Mouse (Mus musculus): Measurements from ENCODE around the gene Ap5z1. TPM values are rescaled to one million over a fixed set of nuclear protein-coding genes. Genes with fewer than 3 reads are reported as not detected.

Ap5z1 gene
- total RNA-seq (2018; cell fraction: chromatin; rRNA removed), result 100 to 1,000 TPM in 20 of 26 experiments, 10 to 100 TPM in 6; 52.4 to 220 (median 129) TPM
- total RNA-seq (2018; cell fraction: cytosol; rRNA removed), result 10 to 100 TPM; 11.7 to 34.5 (median 23.5) TPM
- 100 to 1,000 TPM in 7 of 26 experiments, 10 to 100 TPM in 19; 31.3 to 145 (median 77.2) TPM for total RNA-seq (2018; cell fraction: nucleus; rRNA removed)
- polyA plus RNA-seq (2018), result 20.0 to 30.2 TPM (median 20.7 TPM) in 3 replicates

GRCm38 (mm10) chr5:142463461-142464454, at the start of gene Ap5z1:
TSS of gene Ap5z1 (plus strand) at chr5:142463944.
- Histone ChIP-seq H3K36me3 (ENCODE audit: inconsistent target) (peaks cover 26% of the 10 kb centered on the region), H3K27ac (peak within 1 kb of the TSS; percentile 82), H3K79me2 (ENCODE audit: inconsistent target) (peaks cover 27% of the 10 kb centered on the region), H3K4me3 (ENCODE audit: inconsistent target) (peak within 1 kb of the TSS; percentile 87)
- WGBS (ENCODE audit: missing documents), result 3% methylated on average over 57 of the region's 60 CpGs

DNA sequence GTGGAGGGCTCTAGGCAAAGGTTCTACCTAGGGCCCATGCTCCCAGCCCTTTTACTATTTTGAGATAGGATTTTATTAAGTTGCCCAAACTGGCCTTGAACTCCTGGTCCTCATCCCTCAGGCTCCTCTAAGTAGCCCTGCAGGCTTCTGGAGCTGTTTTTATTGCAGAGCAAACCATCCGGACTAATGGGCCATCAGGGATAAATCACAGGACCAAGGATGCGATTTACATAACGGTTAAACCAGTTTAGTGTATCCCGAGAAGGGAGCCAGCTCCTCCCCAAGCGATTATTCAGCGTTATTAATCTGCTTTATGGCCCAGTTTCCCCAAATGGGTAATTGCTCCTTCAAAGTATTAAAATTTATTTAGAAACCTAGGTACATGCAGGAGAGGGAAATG, 48.3 kb upstream of the Ap5z1 start:
- Histone ChIP-seq H3K36me3 (ENCODE audit: inconsistent target) (no peaks in the 10 kb centered on the region), H3K79me2 (ENCODE audit: inconsistent target) (peaks cover 99% of the 10 kb centered on the region), H3K27ac (no peak overlapping the region), H3K4me3 (ENCODE audit: inconsistent target) (no peak overlapping the region)
- 97% methylated on average over 6 of the region's 6 CpGs for WGBS (ENCODE audit: missing documents)

DNA sequence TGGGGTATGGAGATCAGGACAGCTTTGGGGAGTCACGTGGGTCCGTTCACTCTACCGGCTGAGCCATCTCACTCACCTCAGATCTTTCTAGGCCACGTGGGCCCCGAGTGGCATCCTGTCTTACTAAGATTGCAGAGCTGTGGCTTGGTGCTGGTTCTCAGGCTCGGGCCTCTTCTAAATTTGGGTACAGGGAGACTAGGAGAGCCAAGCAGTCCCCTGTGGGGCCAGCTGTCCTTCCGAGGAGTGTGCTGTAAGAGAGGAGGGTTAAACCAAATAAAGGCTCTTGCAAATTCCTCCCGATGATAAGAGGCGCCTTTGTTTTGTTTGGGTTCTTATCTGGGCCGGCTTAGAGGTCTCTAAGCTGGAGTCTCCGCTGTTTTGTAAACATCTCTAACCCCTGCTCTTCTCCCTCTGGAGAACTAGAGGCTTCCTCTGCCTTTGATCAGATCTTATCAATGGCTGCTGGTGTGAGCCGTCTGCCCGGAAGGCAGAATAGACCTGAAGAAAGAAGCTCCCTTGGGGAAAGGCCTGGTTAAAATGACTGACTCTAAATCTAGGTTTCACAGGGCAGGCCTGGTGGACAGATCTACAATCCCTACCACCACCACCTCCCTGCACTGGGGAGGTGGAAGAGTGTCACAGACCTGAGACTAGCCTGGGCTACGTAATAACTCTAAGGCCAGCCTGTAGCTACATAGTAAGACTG, 47.5 kb upstream of the Ap5z1 start:
- Histone ChIP-seq H3K79me2 (ENCODE audit: inconsistent target) (peaks cover 99% of the 10 kb centered on the region), H3K27ac (no peak overlapping the region), H3K4me3 (ENCODE audit: inconsistent target) (no peak overlapping the region), H3K36me3 (ENCODE audit: inconsistent target) (no peaks in the 10 kb centered on the region)
- 60% methylated on average over 14 of the region's 14 CpGs for WGBS (ENCODE audit: missing documents)

DNA sequence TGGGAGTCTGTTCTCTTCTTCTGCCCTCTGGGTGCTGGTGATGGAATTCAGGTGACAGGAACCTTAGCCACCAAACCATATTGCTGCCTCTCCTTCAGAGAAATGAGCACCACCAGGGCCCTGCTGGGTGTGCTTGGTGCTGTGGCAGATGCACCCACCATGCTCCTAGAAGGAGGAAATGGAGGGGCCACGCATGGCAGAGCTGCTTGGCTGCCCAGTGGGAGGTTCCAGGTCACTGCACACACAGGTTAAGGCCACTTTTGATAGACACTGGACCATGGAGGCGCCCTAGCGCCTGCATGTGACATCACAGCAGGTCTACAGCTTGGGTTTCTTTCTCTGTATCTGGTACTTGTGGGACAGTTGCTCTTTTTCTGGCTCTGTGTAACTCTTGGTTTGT, 46.6 kb upstream of the Ap5z1 start:
- 76% methylated on average over 3 of the region's 3 CpGs for WGBS (ENCODE audit: missing documents)
- Histone ChIP-seq H3K36me3 (ENCODE audit: inconsistent target) (no peaks in the 10 kb centered on the region), H3K27ac (no peak overlapping the region), H3K79me2 (ENCODE audit: inconsistent target) (peaks cover 99% of the 10 kb centered on the region), H3K4me3 (ENCODE audit: inconsistent target) (no peak overlapping the region)

DNA sequence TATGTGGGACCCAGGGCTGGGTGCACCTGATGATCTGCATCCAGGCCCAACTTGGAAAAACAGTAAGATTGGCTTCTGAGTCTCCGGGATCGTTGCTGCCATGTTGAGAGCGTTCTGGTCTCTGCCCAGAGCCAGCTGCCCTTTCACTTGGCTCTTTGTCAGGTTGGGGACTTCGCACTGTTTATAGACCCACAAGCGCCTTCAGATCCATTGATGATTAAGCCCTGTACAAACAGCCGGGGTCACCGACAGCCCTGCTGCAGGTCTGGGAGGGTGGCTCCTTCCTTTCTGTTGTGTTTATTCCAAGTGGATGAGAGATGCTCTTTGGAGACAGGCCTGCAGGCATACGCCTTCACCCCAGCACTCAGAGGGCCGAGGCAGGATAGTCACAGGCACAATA, 45.9 kb upstream of the Ap5z1 start:
- H3K36me3 ChIP-seq (ENCODE audit: inconsistent target), result no peaks in the 10 kb centered on the region
- H3K4me3 ChIP-seq (ENCODE audit: inconsistent target), result no peak overlapping the region
- no peak overlapping the region for H3K27ac ChIP-seq
- H3K79me2 ChIP-seq (ENCODE audit: inconsistent target), result peaks cover 99% of the 10 kb centered on the region
- 98% methylated on average over 8 of the region's 9 CpGs for WGBS (ENCODE audit: missing documents)

- WGBS (ENCODE audit: missing documents), result 65% methylated on average over 3 of the region's 4 CpGs
- Histone ChIP-seq H3K79me2 (ENCODE audit: inconsistent target) (peaks cover 100% of the 10 kb centered on the region), H3K27ac (no peak overlapping the region), H3K4me3 (ENCODE audit: inconsistent target) (no peak overlapping the region), H3K36me3 (ENCODE audit: inconsistent target) (no peaks in the 10 kb centered on the region)
Observed at GRCm38 (mm10) chr5:142418419-142418818, 45.3 kb upstream of the Ap5z1 start.

- H3K36me3 ChIP-seq (ENCODE audit: inconsistent target), result no peaks in the 10 kb centered on the region
- H3K79me2 ChIP-seq (ENCODE audit: inconsistent target), result peaks cover 99% of the 10 kb centered on the region
- H3K27ac ChIP-seq, result no peak overlapping the region
- 96% methylated on average over 3 of the region's 4 CpGs for WGBS (ENCODE audit: missing documents)
- no peak overlapping the region for H3K4me3 ChIP-seq (ENCODE audit: inconsistent target)
Observed at GRCm38 (mm10) chr5:142420317-142420716, 43.4 kb upstream of the Ap5z1 start.

GRCm38 (mm10) chr5:142420920-142421319, 42.8 kb upstream of the Ap5z1 start:
- Histone ChIP-seq H3K79me2 (ENCODE audit: inconsistent target) (peaks cover 99% of the 10 kb centered on the region), H3K36me3 (ENCODE audit: inconsistent target) (no peaks in the 10 kb centered on the region), H3K27ac (no peak overlapping the region), H3K4me3 (ENCODE audit: inconsistent target) (no peak overlapping the region)
- WGBS (ENCODE audit: missing documents), result 92% methylated on average over 9 of the region's 9 CpGs

- peaks cover 99% of the 10 kb centered on the region for H3K79me2 ChIP-seq (ENCODE audit: inconsistent target)
- WGBS (ENCODE audit: missing documents), result 85% methylated on average over 5 of the region's 5 CpGs
- H3K4me3 ChIP-seq (ENCODE audit: inconsistent target), result no peak overlapping the region
- no peaks in the 10 kb centered on the region for H3K36me3 ChIP-seq (ENCODE audit: inconsistent target)
- H3K27ac ChIP-seq, result no peak overlapping the region
Observed at GRCm38 (mm10) chr5:142421886-142422285, 41.9 kb upstream of the Ap5z1 start.

- 95% methylated on average over 9 of the region's 10 CpGs for WGBS (ENCODE audit: missing documents)
- peaks cover 99% of the 10 kb centered on the region for H3K79me2 ChIP-seq (ENCODE audit: inconsistent target)
- H3K4me3 ChIP-seq (ENCODE audit: inconsistent target), result no peak overlapping the region
- no peaks in the 10 kb centered on the region for H3K36me3 ChIP-seq (ENCODE audit: inconsistent target)
- H3K27ac ChIP-seq, result no peak overlapping the region
Observed at GRCm38 (mm10) chr5:142423141-142423540, 40.6 kb upstream of the Ap5z1 start.

DNA sequence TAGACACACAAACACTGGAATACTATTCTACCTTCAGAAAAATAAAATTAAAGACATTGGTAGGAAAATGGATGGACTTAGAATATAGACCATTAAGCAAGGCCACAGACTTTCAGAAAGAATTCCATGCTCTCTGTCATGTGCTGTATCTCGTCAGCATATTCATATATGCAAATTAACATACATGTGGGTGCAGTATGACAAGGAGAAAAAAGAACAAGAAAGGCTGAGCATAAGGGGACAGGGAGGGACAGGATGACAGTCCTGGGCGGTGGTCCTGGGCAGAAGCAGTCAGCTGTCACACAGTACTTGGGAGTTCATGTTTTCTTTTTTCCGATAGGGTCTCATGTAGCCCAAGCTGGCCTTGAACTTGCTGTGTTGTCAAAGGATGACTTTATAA, 40.0 kb upstream of the Ap5z1 start:
- WGBS (ENCODE audit: missing documents), result 85% methylated on average over 3 of the region's 3 CpGs
- peaks cover 99% of the 10 kb centered on the region for H3K79me2 ChIP-seq (ENCODE audit: inconsistent target)

GRCm38 (mm10) chr5:142424627-142425349, 39.0 kb upstream of the Ap5z1 start:
- WGBS (ENCODE audit: missing documents), result 53% methylated on average over 13 of the region's 13 CpGs
- Histone ChIP-seq H3K79me2 (ENCODE audit: inconsistent target) (peaks cover 99% of the 10 kb centered on the region; the same call in 1 of the 2 replicates), H3K4me3 (ENCODE audit: inconsistent target) (no peak overlapping the region), H3K27ac (no peak overlapping the region), H3K36me3 (ENCODE audit: inconsistent target) (no peaks in the 10 kb centered on the region)

More for the DNA sequence above, 40.0 kb upstream of the Ap5z1 start:
- no peak overlapping the region for H3K27ac ChIP-seq
- no peak overlapping the region for H3K4me3 ChIP-seq (ENCODE audit: inconsistent target)
- no peaks in the 10 kb centered on the region for H3K36me3 ChIP-seq (ENCODE audit: inconsistent target)

DNA sequence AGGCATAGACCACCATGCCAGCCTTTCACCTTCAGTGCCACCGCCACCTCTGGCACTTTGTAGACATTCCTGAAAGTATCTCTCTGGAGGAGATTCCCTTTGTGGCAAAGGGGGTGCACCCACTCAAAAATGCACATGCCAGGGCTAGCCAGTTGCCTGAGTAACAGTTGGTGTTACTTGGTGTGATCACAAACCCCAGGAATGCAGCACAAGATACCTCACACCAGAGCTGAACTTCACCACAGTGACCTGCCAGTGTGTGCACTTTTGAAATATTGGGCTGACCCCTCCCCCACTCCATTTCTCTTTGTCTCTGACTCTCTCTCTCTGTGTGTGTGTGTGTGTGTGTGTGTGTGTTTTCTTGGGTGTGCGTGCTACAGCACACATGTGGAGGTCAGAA, 37.3 kb upstream of the Ap5z1 start:
- whole genome bisulfite sequencing (ENCODE audit: missing documents), result 88% methylated on average over 2 of the region's 2 CpGs
- Histone ChIP-seq H3K36me3 (ENCODE audit: inconsistent target) (no peaks in the 10 kb centered on the region), H3K27ac (no peak overlapping the region)

DNA sequence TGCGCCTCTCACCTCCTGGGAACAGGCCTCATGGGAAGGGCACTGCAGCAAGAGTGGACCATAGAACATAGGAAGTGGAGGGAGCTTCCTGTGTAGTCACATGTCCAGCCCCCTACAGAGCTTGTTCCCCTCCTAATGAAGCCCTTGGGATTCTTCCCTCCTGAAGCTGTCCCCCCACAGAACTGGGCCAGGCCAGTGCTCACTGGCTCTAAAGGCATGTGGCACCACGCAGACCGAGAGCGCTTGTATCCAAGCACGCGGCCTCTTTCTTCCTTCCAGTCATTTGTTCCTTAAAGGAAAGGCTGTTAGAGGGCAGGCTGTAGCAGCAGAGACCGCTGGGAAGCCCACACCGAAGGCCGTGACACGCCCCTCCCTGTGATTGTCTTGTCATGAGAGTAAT, 35.9 kb upstream of the Ap5z1 start:
- no peak overlapping the region for H3K27ac ChIP-seq

More for the DNA sequence above, 37.3 kb upstream of the Ap5z1 start:
- Histone ChIP-seq H3K4me3 (ENCODE audit: inconsistent target) (no peak overlapping the region), H3K79me2 (ENCODE audit: inconsistent target) (peaks cover 99% of the 10 kb centered on the region; the same call in 1 of the 2 replicates)

More for the DNA sequence above, 35.9 kb upstream of the Ap5z1 start:
- WGBS (ENCODE audit: missing documents), result 87% methylated on average over 10 of the region's 10 CpGs
- H3K36me3 ChIP-seq (ENCODE audit: inconsistent target), result no peaks in the 10 kb centered on the region
- no peak overlapping the region for H3K4me3 ChIP-seq (ENCODE audit: inconsistent target)
- H3K79me2 ChIP-seq (ENCODE audit: inconsistent target), result peaks cover 99% of the 10 kb centered on the region; the same call in 1 of the 2 replicates

All from macrophage (primary cell).